Mouse (Mus musculus): Measurements from ENCODE around the gene Mettl23.
A peak's percentile ranks its signal among the peaks of the same experiment; 100 is the strongest.

DNA sequence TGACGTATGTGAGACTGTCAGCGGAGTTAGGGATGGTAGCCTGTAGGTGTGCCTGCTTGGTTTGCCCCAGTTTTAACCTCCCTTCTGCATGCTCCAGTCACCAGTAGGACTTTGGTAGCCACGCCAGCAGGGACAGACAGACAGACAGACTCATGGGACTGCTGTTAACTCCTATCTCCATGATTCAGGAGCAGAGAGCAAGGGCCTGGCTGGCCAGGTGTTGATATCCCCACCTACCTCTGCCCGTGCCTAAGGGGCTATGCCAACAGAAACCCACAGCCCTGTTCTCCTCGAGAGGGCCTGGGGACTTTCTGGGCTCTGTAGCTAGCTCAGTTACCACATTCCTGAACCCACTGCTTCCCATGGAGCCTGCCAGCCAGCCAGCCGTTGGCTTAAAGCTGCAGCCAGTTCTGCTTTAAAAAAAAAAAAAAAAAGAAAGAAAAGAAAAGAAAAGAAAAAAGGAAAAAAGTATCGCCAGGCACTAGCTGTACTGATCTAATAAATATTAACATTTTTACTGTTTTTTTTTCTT is 28.1 kb upstream of the Mettl23 start:
- TF ChIP-seq E2F4 (IDR thresholded peaks at IDR 0.05; ENCODE audit: insufficient read depth) (no peak), MYOD1 (IDR thresholded peaks at IDR 0.05; ENCODE audit: control insufficient read depth in 1 of 3, insufficient read length in 2 of 3, low read depth in 2 of 3) (no peak), POLR2AphosphoS2 (IDR thresholded peaks at IDR 0.05; ENCODE audit: insufficient read length, low read depth) (peak; percentile 21), TCF12 (IDR thresholded peaks at IDR 0.05; ENCODE audit: insufficient read depth, poor library complexity, severe bottlenecking) (no peak), CEBPB (IDR thresholded peaks at IDR 0.05; ENCODE audit: insufficient read depth, poor library complexity, severe bottlenecking) (no peak), POLR2A (IDR thresholded peaks at IDR 0.05; ENCODE audit: insufficient read length, low read depth) (peak; percentile 29), MYOG (IDR thresholded peaks at IDR 0.05; ENCODE audit: control insufficient read depth in 1 of 3, insufficient read depth in 1 of 3, insufficient read length in 2 of 3, low read depth in 2 of 3) (no peak), SRF (IDR thresholded peaks at IDR 0.05; ENCODE audit: control insufficient read depth, insufficient read length, low read depth) (no peak)

Measured in myocyte (in vitro differentiated cells).